Mouse (Mus musculus): ENCODE results near the gene Ccdc3.

DNA sequence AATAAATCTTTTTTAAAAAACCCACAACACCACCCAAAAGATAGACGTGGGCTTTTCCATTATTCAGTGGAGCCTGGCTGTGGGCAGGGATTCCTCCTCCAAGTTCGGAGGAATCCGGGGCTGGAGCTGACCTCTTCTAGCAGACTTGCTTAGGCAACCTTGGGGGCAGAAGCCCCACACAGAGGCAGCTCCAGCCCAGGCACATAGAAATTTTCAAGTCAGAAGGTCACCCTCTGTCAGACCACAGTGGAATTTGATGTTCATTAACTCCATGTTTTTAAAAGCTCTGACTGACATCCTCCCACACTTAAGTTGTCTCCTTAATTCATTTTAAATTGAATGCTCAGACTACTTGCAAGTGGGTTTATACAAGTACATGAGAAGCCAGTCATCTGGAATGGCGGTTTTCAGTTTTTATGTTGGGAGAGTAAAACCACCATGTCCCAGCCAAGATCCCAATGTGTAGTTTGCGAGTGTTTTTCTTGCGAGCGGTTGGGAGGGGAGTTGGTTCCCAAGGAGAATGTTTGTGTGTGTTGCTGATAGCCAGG is 63.3 kb downstream of the Ccdc3 start:
- TF ChIP-seq CTCF (IDR thresholded peaks at IDR 0.05; ENCODE audit: insufficient read depth, low read length) (no peak), POLR2A (IDR thresholded peaks at IDR 0.05; ENCODE audit: borderline replicate concordance, extremely low read depth, low read depth, low read length) (no peak)
